Mouse (Mus musculus) hindbrain, postnatal 0 days (tissue): ENCODE data around the gene Mylip. TPM values are rescaled to one million over a fixed set of nuclear protein-coding genes. Genes with fewer than 3 reads are reported as not detected.

Experiments
- ATAC-seq: fragments of 200-750 bp; cut with Nextera tagmentation; 2 replicates; pipeline ENCODE4 v1.8.0; 2017; ENCODE audit warnings: mild to moderate bottlenecking, moderate TSS enrichment, moderate library complexity
- DNase-seq: peaks from one replicate; pipeline ENCODE4 v3.0.0-alpha.2; 2015; ENCODE audit warnings: low spot score
- H3K27ac ChIP-seq: fragments of 300-500 bp; sonication (generic); 2 replicates; pipeline ENCODE4 v1.5.1; 2014; ENCODE audit warnings: mild to moderate bottlenecking
- H3K27me3 ChIP-seq: fragments of 300-500 bp; sonication (generic); 2 replicates; pipeline ENCODE4 v1.6.1; 2014; ENCODE audit warnings: low read length, mixed read lengths; ENCODE audit not compliant: insufficient read depth
- H3K36me3 ChIP-seq: fragments of 300-500 bp; sonication (generic); 2 replicates; pipeline ENCODE4 v1.6.1; 2014; ENCODE audit warnings: low read length, mixed read lengths; ENCODE audit not compliant: insufficient read depth
- H3K4me1 ChIP-seq: fragments of 300-500 bp; sonication (generic); 2 replicates; pipeline ENCODE4 v1.6.1; 2014; ENCODE audit warnings: antibody characterized with exemption, low read length, mixed read lengths; ENCODE audit not compliant: insufficient read depth
- H3K4me2 ChIP-seq: fragments of 300-500 bp; sonication (generic); 2 replicates; pipeline ENCODE4 v1.6.1; 2014; ENCODE audit warnings: low read depth, mild to moderate bottlenecking, low read length, moderate library complexity, mixed read lengths
- H3K4me3 ChIP-seq: fragments of 300-500 bp; sonication (generic); 2 replicates; pipeline ENCODE4 v1.5.1; 2014; ENCODE audit warnings: low read length
- H3K9ac ChIP-seq: fragments of 300-500 bp; sonication (generic); replicated peaks from 2 replicates; pipeline ENCODE4 v1.6.1; 2014; ENCODE audit warnings: mild to moderate bottlenecking, low read length, moderate library complexity, mixed read lengths
- H3K9me3 ChIP-seq: fragments of 300-500 bp; sonication (generic); 2 replicates; pipeline ENCODE4 v1.6.1; 2016; ENCODE audit warnings: low read length, mixed read lengths
- CTCF ChIP-seq: IDR thresholded peaks from 2 replicates; pipeline ENCODE4 v1.5.1; 2016; ENCODE audit warnings: antibody characterized with exemption, control low read depth, low read depth
- WGBS: fragments of 180-500 bp; shearing (Covaris S2); extraction: QIAGEN DNeasy Blood & Tissue Kit; methylation state at CpG from one replicate; pipeline ENCODE4 v1.1.7; 2014; 5-methylcytosine and 5-hydroxymethylcytosine counted together
- polyA plus RNA-seq: library from polyadenylated mRNA; unstranded; fragments of >200 nt; fragmentation: Nextera tagmentation; extraction: Ambion mirVana; gene quantifications from 2 replicates; pipeline ENCODE4 v1.2.1, GENCODE M21; 2015
- total RNA-seq: library from RNA; depleted of rRNA; stranded (reverse); fragments of >200 nt; gene quantifications from 2 replicates; pipeline ENCODE4 v1.2.3, GENCODE M21; 2014

Mylip gene
- total and polyA plus RNA-seq, 2 experiments from 2014 or later, result 4.6 to 13.0 TPM

DNA sequence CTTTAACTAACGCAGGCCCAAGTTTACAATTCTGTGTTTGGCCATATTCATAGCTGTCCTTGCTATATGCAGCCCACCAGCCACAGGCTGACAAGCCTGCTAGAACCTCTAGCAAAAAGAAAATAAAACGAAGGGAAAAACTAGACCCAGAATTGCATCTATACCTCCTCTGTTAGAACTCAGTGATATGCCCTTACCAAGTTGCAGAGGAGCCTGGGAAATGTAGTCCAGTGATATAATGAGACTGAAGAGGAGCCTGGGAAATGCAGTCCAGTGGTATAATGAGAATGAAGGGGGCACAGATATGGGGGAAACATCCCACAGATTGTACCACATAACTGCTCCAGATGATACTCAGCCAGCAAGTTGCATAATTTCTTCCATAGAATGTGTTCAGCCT lies 34.7 kb upstream of the Mylip start:
- Histone ChIP-seq H3K4me1 (no peaks in the 10 kb centered on the region), H3K9me3 (no peaks in the 10 kb centered on the region), H3K4me3 (no peak overlapping the region), H3K36me3 (no peaks in the 10 kb centered on the region), H3K4me2 (no peak overlapping the region), H3K27ac (no peak overlapping the region), H3K27me3 (no peaks in the 10 kb centered on the region), H3K9ac (no peak overlapping the region)
- DNase-seq, result peak; percentile 47
- TF ChIP-seq CTCF, result no peak
- 81% methylated on average over 2 of the region's 2 CpGs for WGBS
- no peak for ATAC-seq

DNA sequence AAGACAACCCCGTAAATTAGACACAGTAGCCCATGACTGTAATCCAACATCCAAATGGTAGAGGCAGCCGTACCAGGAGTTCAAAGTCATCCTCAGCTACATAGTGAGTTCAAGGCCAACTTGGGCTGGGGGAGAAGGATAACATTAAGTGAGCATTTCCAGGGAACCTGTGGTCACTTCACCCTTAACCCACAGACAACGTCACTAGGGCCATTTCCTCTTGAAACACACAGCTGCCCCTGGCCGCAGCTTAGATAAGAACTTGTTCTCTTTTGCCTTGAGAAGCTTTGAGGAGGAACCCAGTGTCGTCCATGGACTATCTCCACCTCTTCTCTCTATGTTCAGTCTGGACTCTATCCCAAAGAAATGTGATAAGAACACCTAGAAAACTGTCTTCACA lies 31.3 kb upstream of the Mylip start:
- H3K4me3 ChIP-seq, result no peak overlapping the region
- H3K27ac ChIP-seq, result no peak overlapping the region
- H3K27me3 ChIP-seq, result no peaks in the 10 kb centered on the region
- DNase-seq (no peak), ATAC-seq (no peak)
- no peaks in the 10 kb centered on the region for H3K36me3 ChIP-seq
- 91% methylated on average over 5 of the region's 5 CpGs for WGBS
- no peak overlapping the region for H3K9ac ChIP-seq
- TF ChIP-seq CTCF, result no peak
- H3K4me2 ChIP-seq, result no peak overlapping the region
- no peaks in the 10 kb centered on the region for H3K4me1 ChIP-seq
- no peaks in the 10 kb centered on the region for H3K9me3 ChIP-seq

DNA sequence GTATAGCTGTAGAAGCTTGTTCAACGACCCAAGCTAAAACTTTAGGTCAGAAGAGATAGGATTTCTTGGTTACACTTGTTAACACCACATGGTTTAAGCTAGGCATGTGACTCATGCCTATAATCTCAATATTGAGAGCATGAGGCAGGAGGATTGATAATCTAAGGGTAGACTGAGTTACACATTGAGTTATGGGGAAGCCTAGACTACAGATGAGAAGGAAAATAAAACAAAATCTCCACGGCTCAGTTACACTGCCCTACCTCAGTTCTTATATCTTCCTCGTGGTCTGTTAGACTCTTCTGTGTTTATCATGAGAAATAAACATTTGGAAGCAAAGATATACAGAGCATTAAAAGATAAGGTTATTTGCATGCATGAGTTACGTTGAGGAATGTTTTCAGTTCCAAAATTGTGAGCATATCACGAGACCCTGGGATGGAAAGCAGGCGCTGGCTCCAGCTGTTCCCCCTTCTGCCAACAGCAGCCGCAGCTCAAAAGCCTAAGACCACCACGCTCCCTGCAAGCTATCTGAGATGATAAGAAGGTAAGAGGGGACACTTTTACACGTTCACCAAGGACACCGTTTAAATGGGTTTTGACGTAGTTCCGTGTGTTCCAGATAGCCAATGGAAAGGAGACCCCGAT lies 30.7 kb upstream of the Mylip start:
- H3K4me2 ChIP-seq, result no peak overlapping the region
- no peak for DNase-seq
- 89% methylated on average over 13 of the region's 13 CpGs for WGBS
- no peak for ATAC-seq
- H3K9me3 ChIP-seq, result no peaks in the 10 kb centered on the region
- H3K4me3 ChIP-seq, result no peak overlapping the region
- H3K4me1 ChIP-seq, result no peaks in the 10 kb centered on the region
- no peak overlapping the region for H3K27ac ChIP-seq
- no peak for TF ChIP-seq CTCF
- H3K27me3 ChIP-seq, result no peaks in the 10 kb centered on the region
- H3K36me3 ChIP-seq, result no peaks in the 10 kb centered on the region
- no peak overlapping the region for H3K9ac ChIP-seq

- WGBS, result 85% methylated on average over 10 of the region's 10 CpGs
- Histone ChIP-seq H3K9ac (no peak overlapping the region), H3K4me3 (no peak overlapping the region), H3K4me2 (no peak overlapping the region), H3K27me3 (no peaks in the 10 kb centered on the region), H3K4me1 (no peaks in the 10 kb centered on the region), H3K36me3 (no peaks in the 10 kb centered on the region), H3K27ac (no peak overlapping the region), H3K9me3 (no peaks in the 10 kb centered on the region)
- TF ChIP-seq CTCF, result no peak
- ATAC-seq, result no peak
- DNase-seq, result no peak
These were observed 23.8 kb upstream of the Mylip start for GRCm38 (mm10) chr13:45365788-45366187.

DNA sequence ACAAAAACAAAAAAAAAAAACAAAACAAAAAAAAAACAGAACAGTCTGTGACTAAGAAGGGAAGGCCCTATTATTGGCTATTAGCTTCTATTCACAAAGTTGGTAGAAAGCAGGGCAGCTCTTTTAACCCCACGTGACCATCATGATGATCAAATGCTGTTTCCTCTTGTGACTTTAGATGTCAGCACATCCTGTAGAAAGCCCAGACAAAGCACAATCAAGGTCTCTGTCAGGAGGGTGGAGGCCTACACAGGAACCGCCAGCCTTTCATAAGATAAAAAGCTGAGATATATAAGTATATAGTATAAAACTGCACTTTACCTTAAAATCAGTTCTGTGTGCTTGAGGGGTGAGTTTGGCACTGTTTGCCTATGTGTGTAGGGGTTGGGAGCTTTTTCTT lies 17.9 kb upstream of the Mylip start:
- Histone ChIP-seq H3K27ac (no peak overlapping the region), H3K36me3 (no peaks in the 10 kb centered on the region), H3K4me3 (no peak overlapping the region), H3K27me3 (no peaks in the 10 kb centered on the region), H3K4me1 (no peaks in the 10 kb centered on the region), H3K9ac (no peak overlapping the region), H3K9me3 (no peaks in the 10 kb centered on the region), H3K4me2 (no peak overlapping the region)
- 83% methylated on average over 2 of the region's 2 CpGs for WGBS
- ATAC-seq (no peak), DNase-seq (no peak)
- no peak for TF ChIP-seq CTCF

DNA sequence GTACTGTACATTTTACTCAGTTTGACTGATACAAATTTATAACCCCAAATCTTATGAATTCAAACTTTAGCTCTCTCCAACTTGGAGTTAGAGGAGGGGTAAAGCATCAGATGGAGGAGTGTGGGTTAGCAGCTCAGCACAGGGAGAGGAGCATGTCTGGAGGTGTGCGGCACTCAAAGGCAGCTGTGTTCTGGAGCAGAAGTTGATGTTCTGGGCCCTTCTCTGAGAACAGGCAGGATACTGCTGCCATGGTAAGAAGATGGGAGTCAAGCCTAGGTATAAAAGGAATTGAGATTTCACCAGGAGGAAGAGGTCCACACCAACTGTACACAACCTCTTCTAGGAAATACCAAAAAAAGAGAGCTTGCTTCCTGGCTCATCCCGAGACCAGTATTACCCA lies 17.1 kb upstream of the Mylip start:
- Histone ChIP-seq H3K36me3 (no peaks in the 10 kb centered on the region), H3K9me3 (no peaks in the 10 kb centered on the region), H3K4me3 (no peak overlapping the region), H3K27me3 (no peaks in the 10 kb centered on the region), H3K27ac (no peak overlapping the region), H3K9ac (no peak overlapping the region), H3K4me2 (no peak overlapping the region), H3K4me1 (no peaks in the 10 kb centered on the region)
- ATAC-seq (no peak), DNase-seq (no peak)
- TF ChIP-seq CTCF, result no peak
- 96% methylated on average over 2 of the region's 2 CpGs for WGBS

GRCm38 (mm10) chr13:45374846-45375245 lies 14.7 kb upstream of the Mylip start:
- Histone ChIP-seq H3K9ac (no peak overlapping the region), H3K36me3 (no peaks in the 10 kb centered on the region), H3K27ac (no peak overlapping the region), H3K4me1 (no peaks in the 10 kb centered on the region), H3K4me2 (no peak overlapping the region), H3K9me3 (no peaks in the 10 kb centered on the region), H3K4me3 (no peak overlapping the region), H3K27me3 (no peaks in the 10 kb centered on the region)
- 39% methylated on average over 6 of the region's 6 CpGs for WGBS
- TF ChIP-seq CTCF, result no peak
- DNase-seq (no peak), ATAC-seq (no peak)
